Mouse (Mus musculus): Measurements from ENCODE around the gene Stradb. TPM values are rescaled to one million over a fixed set of nuclear protein-coding genes. Genes with fewer than 3 reads are reported as not detected.
"Not testable (repeated sequence)": the region's sequence is repeated elsewhere in the genome, so short reads cannot be mapped to it uniquely, and the experiment has no call there.

Gene Stradb
- total RNA-seq (2021) = 100 to 1,000 TPM; 116 to 123 TPM
- long read RNA-seq, experiment 1, transcript Stradb-202 (7 exons, 1,348 nt) = minor isoform, 6 of 156 reads
- long read RNA-seq, experiment 1, transcript Stradb-201 (12 exons, 2,960 nt) = major isoform, 118 of 156 reads
- long read RNA-seq, experiment 1, transcript Stradb-203 (11 exons, 2,070 nt) = minor isoform, 6 of 156 reads
- long read RNA-seq, experiment 1, partial matches to known transcripts = 6 of 156 reads
- long read RNA-seq, experiment 1, other reads (novel, unspliced or antisense) = 20 of 156 reads
- long read RNA-seq, experiment 2, transcript Stradb-201 (12 exons, 2,960 nt) = major isoform, 141 of 169 reads
- long read RNA-seq, experiment 2, partial matches to known transcripts = 3 of 169 reads
- long read RNA-seq, experiment 2, other reads (novel, unspliced or antisense) = 20 of 169 reads

GRCm38 (mm10) chr1:58973366-58974221 is at the start of gene Stradb, which contains the start of gene Trak2:
TSS of gene Stradb (plus strand) at chr1:58973522.
TSS of gene Trak2 (minus strand) at chr1:58973430.
- peak; percentile 95 for DNase-seq

DNA sequence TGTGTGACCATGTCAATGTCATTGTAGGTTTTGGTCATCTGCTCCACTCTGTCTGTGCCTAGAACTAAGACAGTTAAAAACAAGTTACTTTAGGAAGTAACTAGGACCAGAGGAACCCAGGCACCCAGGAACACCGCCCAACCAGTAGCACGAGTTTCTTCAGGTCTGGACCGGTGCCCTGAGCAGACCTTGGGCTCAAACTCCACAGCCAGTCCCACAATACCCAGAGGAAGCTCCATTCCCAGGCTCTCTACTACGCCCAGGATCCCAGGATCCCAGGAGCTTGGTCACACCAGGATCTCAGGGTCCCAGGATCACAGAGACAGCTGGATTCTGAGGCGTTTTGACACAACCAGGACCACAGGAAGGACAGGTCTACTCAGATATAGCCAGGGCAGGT is 46.7 kb upstream of the Stradb start:
- no peak for DNase-seq

DNA sequence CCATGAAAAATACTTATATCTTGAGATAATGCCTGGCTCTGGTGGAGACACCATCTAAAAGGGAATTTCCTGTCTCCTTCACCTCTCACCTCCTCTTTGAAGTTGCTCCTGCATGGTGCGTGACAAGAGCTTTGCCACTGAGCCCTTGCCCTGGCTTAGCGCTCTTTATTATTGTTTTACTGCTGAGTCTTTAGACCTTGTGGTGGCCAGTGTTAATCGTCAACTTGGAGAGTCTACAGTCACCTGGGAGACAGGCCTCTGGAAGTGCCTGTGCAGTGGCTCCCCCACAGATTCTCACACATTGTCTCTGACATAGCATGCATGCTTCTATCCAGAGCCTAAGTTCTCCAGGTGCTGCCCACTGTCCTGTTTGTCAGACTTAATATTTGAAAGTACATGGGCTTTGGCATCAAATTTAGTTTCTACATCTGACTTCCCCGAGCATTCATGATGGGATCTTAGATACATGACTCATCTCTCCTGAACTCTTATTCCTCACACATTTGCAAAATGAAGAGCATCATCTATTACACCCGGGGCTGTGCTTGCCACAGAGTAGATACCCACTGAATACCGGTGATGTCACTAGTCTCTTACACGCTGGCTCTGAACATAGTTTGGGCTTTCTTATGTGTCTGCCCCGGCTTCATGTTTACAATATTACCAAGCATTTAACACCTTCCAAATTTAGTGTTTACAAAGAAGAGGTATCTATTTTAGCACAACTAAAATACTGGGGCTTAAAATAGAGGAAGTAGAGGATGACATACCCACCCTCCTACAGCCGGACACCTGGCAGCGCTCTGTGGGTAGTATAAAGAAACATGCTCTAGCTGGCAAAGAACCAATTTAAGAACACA is 36.3 kb upstream of the Stradb start:
- no peak for DNase-seq

GRCm38 (mm10) chr1:58937606-58938099 is 35.7 kb upstream of the Stradb start:
- no peak for DNase-seq

GRCm38 (mm10) chr1:58945523-58945922 is 27.8 kb upstream of the Stradb start:
- DNase-seq = no peak

- DNase-seq = no peak
Observed at GRCm38 (mm10) chr1:58945960-58946670, 27.2 kb upstream of the Stradb start.

- no peak for DNase-seq
Observed at GRCm38 (mm10) chr1:58946718-58947117, 26.6 kb upstream of the Stradb start.

DNA sequence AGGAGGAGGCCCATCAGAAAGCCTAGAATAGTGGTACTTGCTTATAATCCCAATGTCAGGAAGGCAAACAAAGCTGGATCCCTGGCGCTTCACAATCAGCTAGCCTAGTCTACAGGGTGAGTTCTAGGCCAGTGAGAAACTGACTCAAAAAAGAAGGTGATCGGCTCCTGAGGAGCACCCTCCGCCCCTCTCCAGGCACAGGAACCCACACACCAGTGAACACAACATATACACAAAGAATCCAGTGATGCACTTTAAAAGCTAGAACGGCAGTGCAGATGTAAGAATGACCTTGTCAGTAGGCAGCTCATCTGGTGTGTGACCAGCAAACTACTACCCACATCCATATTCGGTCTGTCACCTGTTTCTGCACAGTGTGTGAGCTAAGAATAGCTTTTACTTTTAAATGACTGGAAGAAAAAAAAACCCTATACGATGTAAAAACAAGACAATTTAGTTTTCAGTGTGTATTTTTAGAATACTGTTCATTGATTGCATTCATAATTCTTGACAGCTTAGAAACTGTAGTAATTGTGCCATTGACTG is 23.7 kb upstream of the Stradb start:
- DNase-seq = no peak

DNA sequence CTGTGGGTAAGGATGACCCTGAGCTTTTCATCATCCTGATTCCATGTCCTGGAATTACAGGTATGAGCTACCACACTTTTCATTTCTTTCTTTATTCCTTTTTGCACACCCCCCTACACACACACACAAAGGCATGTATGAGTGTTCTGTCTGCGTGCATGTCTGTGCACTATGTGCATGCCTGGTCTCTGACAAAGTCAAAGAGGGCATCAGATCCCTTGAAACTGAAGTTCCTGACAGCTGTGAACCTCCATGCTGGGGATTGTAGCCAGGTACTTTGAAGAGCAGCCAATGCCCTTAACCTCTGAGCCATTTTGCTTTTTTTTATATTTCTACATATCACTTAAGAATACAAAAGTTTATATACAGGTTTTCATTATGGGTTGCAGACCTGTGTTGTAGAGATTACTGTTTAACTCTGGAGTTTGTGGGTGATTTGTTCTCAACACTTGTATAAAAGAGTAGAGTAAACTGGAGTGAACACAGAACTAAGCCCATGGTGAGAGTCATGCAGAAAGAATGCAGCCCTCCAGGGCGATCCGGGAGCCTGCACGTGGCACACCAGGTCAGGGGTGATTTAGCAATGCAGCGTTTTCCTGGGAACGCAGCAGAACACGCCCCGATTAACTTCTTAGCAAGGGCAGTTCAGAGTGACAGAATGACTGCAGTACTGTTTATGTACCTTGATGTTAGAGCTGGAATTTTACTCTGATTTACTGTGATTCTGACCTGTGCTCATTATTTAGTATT is 22.2 kb upstream of the Stradb start:
- DNase-seq = peak; percentile 46

DNA sequence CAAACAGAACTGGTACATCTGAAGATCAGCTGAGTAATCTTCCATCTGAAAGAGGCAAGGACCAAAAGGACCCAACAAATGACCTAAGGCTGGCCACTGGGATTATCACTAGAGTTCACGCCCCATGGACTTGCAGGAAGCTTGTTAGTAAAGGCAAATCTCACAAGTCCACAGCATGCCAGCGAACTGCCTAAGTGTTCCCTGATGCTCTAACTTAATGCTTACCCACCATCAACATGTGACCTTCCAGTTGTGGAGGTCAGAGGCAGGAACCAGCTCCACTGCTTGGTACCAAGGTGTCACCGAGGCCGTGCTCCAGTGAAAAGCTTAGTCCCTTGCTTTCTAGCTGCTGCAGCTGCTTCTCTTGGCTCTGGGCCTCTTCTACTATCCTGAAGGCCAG is 21.5 kb upstream of the Stradb start:
- peak; percentile 15 for DNase-seq

DNA sequence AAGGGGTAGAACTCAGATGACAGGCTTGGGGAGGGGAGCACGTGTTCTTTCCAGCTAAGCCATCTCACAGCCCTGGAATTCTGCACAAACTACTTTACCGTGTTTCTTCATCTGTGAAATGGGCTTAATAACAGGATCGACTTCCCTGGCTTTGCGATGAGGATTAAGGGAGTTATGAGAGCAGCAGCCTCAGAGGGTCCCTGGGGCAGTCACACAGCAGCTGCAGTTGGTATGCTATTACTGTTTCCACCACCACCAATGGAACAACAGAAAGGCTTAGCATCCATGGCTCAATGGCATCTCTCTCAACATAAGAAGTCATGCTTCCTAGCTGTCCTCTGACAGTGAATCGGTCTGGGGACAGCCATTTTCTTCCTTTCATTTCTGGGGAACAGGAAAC is 20.8 kb upstream of the Stradb start:
- DNase-seq = no peak

DNA sequence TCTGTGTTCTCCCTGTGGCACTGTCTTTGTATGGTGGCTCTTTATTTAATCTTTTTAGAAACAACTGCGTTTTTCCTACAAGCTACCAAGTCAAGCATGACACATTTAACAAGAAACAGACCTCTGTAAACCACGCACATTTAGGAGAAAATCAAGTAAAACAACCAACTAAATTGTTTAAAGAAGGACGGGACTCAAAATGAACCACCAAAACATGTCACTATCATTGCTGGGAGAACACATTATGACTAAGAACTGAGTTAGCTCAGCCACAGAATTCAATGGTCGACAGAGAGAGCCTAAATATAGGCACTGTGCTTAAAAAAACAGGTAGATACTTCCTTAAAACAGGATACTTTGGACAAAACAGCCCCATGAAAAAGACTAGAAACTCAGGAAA is 20.3 kb upstream of the Stradb start:
- DNase-seq = no peak

DNA sequence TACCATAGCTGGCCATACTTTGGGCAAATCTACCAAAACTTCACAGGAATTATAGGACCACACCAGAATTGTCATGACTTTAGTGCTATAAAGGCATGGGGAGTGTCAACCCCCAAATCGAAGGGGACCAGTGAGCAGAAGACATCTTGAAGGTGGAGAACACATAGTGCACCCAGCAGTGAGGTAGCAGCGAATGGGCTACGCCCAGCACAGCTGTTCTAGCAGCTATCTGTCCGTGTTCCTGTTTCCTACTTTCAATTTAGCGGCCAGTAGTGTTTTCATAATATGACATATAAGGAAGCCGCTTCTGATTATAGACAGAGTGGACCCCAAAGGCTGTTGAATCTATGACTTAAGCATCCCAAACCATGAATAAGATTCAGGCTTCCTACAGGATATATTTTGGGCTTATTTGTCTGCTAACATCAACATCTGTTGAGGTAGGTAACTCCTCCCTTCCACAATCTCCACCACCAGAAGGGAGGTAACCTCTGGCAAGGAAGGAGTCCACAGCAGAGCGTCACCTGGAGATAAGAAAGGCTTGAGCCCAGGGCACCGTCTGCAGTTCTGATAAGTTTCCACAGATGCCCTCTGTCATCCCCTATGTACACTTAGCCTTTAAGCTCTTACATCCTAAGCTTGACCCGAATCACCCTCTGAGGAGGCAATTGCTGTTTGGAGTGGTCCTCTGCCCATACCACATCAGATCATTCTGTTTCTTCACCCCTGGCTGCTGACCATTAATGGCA is 19.5 kb upstream of the Stradb start:
- no peak for DNase-seq

- DNase-seq = no peak
Observed at GRCm38 (mm10) chr1:58954578-58955410, 18.5 kb upstream of the Stradb start.

DNA sequence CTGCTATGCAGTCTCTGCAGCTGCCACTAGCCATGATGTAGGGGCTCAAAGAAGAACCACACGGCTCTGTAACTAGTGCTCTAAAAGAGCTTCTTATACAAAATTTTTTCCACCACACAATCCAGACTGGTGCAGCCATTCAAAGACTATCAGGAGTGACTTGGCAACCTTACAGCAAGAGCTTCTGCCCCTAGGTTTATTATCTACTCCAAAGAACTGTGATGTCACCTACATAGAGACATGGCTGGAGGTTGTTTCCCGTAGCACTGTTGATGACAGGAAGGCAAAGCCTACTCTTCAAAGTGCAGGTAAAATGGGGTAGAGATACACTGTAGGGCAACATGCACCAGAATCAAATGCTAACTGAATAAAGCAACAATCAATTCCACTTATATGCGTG is 17.6 kb upstream of the Stradb start:
- no peak for DNase-seq

DNA sequence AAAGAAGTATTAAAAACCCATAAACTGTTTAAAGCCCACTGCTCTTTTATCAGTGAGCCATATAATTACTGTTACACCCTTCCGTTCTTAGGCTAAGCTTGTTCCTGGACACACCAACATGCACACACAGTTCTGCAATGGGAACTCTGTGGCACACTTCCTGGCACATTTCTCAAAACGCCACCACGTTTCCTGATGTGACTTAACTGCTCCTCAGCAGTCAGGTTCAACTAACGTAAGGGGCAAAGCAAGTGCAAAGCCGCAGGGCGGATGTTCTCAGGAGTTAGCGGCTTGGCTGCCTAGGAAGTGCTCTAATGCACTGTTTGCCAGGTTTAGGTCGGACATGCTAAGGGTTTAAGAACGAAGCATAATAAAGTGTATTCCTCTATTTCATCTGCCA is 17.1 kb upstream of the Stradb start:
- DNase-seq = no peak

DNA sequence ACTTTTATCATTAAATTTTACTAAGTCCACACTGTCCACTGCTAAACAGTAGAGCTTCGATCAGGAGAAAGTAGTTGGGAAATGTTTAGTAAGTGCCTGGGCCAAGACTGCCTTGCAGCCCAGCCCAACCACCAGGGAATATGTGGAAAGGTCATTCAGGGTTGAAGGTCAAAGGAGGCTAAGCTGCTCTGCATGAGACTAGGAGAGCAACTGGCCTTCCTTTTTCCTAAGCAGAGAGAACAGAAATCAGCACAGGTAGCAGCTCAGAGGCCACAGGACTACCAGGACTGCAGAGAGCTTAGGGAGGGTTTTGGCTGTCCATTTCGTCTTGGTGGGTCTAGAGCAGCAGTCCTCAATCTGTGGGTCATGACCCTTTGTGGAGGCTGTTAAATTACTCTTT is 15.4 kb upstream of the Stradb start:
- peak; percentile 52 for DNase-seq

DNA sequence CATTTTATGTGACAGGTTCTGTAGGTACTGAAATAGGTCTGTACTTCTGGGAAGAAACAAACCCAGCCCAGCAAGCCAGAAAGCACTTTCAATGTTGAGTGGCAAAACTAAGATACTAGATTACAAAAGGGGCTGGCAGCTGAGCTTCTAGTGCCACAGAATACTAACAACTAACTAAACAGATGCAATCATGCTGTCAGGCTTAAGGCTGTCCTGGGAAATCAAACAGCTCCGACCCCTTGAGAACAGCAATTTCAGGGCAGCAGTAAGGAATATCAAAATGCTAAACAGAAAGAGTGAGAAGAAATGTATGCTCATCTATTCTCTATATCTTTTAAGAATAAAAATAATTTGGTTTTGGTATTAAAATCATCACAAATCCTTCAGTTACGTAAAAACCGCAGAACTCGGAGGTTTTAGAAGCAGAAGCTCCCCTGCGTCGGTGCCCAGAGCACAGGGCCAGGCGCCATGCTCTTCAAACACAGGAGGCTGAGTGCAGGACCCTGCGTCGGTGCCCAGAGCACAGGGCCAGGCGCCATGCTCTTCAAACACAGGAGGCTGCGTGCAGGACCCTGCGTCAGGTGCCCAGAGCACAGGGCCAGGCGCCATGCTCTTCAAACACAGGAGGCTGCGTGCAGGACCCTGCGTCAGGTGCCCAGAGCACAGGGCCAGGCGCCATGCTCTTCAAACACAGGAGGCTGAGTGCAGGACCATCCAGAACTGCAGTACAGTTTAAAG is 14.4 kb upstream of the Stradb start:
- not testable (repeated sequence) for DNase-seq

All from gastrocnemius, postnatal 25 days (tissue).